Mouse (Mus musculus) hematopoietic multipotent progenitor cell, adult 10-12 weeks (in vitro differentiated cells): ENCODE data around the gene Serpinb6a. TPM values are rescaled to one million over a fixed set of nuclear protein-coding genes. Genes with fewer than 3 reads are reported as not detected.

Experiments used
- polyA plus RNA-seq: library from polyadenylated mRNA; stranded (reverse); fragments of >175 nt; gene quantifications from 2 replicates; pipeline ENCODE4 v1.2.3, GENCODE M21; 2012; ENCODE audit warnings: low replicate concordance

Serpinb6a gene
- 15.1 and 22.0 TPM in 2 replicates for polyA plus RNA-seq

GRCm38 (mm10) chr13:34002058-34003006 is at the start of gene Serpinb6a, which contains the start of gene Ripk1:
Gene Serpinb6a, minus strand, starts transcription at chr13:34002794.
Gene Ripk1, plus strand, starts transcription at chr13:34002363.

GRCm38 (mm10) chr13:34037172-34038055 is 34.8 kb upstream of the Serpinb6a start, which contains the start of gene Bphl:
Gene Bphl, plus strand, starts transcription at chr13:34037597.

GRCm38 (mm10) chr13:33964206-33965046 is 38.2 kb downstream of the Serpinb6a start, which contains the start of gene Nqo2:
Gene Nqo2, plus strand, starts transcription at chr13:33964687.

GRCm38 (mm10) chr13:33905176-33905954 is 97.2 kb downstream of the Serpinb6a start, which contains the start of gene Serpinb6c:
Gene Serpinb6c, minus strand, starts transcription at chr13:33905708.

Other genes starting within 250 kb of the Serpinb6a start
- gene Serpinb6e, start 159.4 kb downstream of the Serpinb6a start, polyA plus RNA-seq = not detected in 2 replicates
- gene Serpinb6c, start 97.1 kb downstream of the Serpinb6a start, polyA plus RNA-seq = not detected in 2 replicates
- 0.81 and 1.2 TPM in 2 replicates for gene Nqo2, start 38.1 kb downstream of the Serpinb6a start, polyA plus RNA-seq
- 7.7 and 20.4 TPM in 2 replicates for gene Ripk1, start 431 bp downstream of the Serpinb6a start, polyA plus RNA-seq
- 8.2 and 10.2 TPM in 2 replicates for gene Bphl, start 34.8 kb upstream of the Serpinb6a start, polyA plus RNA-seq
- gene Tubb2a, start 75.2 kb upstream of the Serpinb6a start, polyA plus RNA-seq = 6.4 and 33.7 TPM in 2 replicates
- 5.4 and 8.5 TPM in 2 replicates for gene Tubb2b, start 127.7 kb upstream of the Serpinb6a start, polyA plus RNA-seq
- 45.7 and 63.0 TPM in 2 replicates for gene Psmg4, start 160.2 kb upstream of the Serpinb6a start, polyA plus RNA-seq